Mouse (Mus musculus): Measurements from ENCODE around the gene Hipk1. TPM values are rescaled to one million over a fixed set of nuclear protein-coding genes. Genes with fewer than 3 reads are reported as not detected.
A peak's percentile ranks its signal among the peaks of the same experiment; 100 is the strongest.

Gene Hipk1
- polyA plus RNA-seq, 1 experiment = 15.6 TPM

- H3K79me2 ChIP-seq (ENCODE audit: control insufficient read depth, insufficient read depth) = peaks cover 61% of the 10 kb centered on the region
- H3ac ChIP-seq (ENCODE audit: control insufficient read depth, insufficient read length, low read depth) = peak overlapping the region; percentile 37
- no peak for TF ChIP-seq MYOD1 (IDR thresholded peaks at IDR 0.05; ENCODE audit: control insufficient read depth, insufficient read length, low read depth)
- no peaks in the 10 kb centered on the region for H3K27me3 ChIP-seq (ENCODE audit: control insufficient read depth, insufficient read depth, insufficient read length)
- H3K79me3 ChIP-seq (ENCODE audit: low read depth) = peaks cover 52% of the 10 kb centered on the region
- no peaks in the 10 kb centered on the region for H3K36me3 ChIP-seq (ENCODE audit: control insufficient read depth, insufficient read depth)
- H3K4me3 ChIP-seq (ENCODE audit: insufficient read depth, poor library complexity, severe bottlenecking) = peak overlapping the region; percentile 86
Measured at GRCm38 (mm10) chr3:103789891-103790345, 1.4 kb downstream of the Hipk1 start.

GRCm38 (mm10) chr3:103789096-103789495 is 2.3 kb downstream of the Hipk1 start:
- H3K79me3 ChIP-seq (ENCODE audit: low read depth) = peaks cover 60% of the 10 kb centered on the region
- no peak overlapping the region for H3ac ChIP-seq (ENCODE audit: control insufficient read depth, insufficient read length, low read depth)
- no peak for TF ChIP-seq MAX (IDR thresholded peaks at IDR 0.05)
- no peak for TF ChIP-seq USF1 (IDR thresholded peaks at IDR 0.05; ENCODE audit: low read depth)
- TF ChIP-seq FOSL1 (IDR thresholded peaks at IDR 0.05; ENCODE audit: insufficient read depth, low read length, poor library complexity, severe bottlenecking) = no peak
- no peak for TF ChIP-seq CTCF (IDR thresholded peaks at IDR 0.05; ENCODE audit: control insufficient read depth, insufficient read depth, insufficient read length)
- no peak for TF ChIP-seq MYOD1 (IDR thresholded peaks at IDR 0.05; ENCODE audit: control insufficient read depth, insufficient read length, low read depth)
- no peak for TF ChIP-seq MYOG (IDR thresholded peaks at IDR 0.05; ENCODE audit: control insufficient read depth, extremely low read depth, insufficient read length)
- TF ChIP-seq CEBPB (IDR thresholded peaks at IDR 0.05; ENCODE audit: low read depth) = no peak
- peaks cover 69% of the 10 kb centered on the region for H3K79me2 ChIP-seq (ENCODE audit: control insufficient read depth, insufficient read depth)
- no peaks in the 10 kb centered on the region for H3K27me3 ChIP-seq (ENCODE audit: control insufficient read depth, insufficient read depth, insufficient read length)
- no peaks in the 10 kb centered on the region for H3K36me3 ChIP-seq (ENCODE audit: control insufficient read depth, insufficient read depth)
- no peak overlapping the region for H3K4me3 ChIP-seq (ENCODE audit: insufficient read depth, poor library complexity, severe bottlenecking)

DNA sequence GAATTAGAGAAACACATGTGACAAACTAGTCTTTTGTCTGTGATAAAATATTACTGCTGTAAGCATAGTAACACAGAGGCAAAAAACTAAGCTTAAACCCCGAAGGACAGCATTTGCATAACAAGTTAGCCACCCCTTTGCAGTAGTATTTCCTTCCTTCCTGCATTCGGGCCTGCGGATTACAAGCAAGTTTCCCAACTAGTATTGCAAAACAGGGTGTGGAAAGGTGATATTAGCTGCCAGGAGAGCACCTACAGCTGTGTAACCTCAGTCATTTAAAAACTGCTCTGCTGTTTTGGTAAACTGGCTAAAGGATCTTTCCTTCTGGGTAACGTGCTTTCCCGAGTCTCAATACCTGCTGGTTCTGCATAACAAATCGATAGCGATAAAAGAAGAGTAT is 4.1 kb downstream of the Hipk1 start:
- peaks cover 88% of the 10 kb centered on the region for H3K79me2 ChIP-seq (ENCODE audit: control insufficient read depth, insufficient read depth)
- TF ChIP-seq MYOD1 (IDR thresholded peaks at IDR 0.05; ENCODE audit: control insufficient read depth, insufficient read length, low read depth) (no peak), CTCF (IDR thresholded peaks at IDR 0.05; ENCODE audit: control insufficient read depth, insufficient read depth, insufficient read length) (no peak), MAX (IDR thresholded peaks at IDR 0.05) (no peak), FOSL1 (IDR thresholded peaks at IDR 0.05; ENCODE audit: insufficient read depth, low read length, poor library complexity, severe bottlenecking) (no peak), USF1 (IDR thresholded peaks at IDR 0.05; ENCODE audit: low read depth) (no peak), MYOG (IDR thresholded peaks at IDR 0.05; ENCODE audit: control insufficient read depth, extremely low read depth, insufficient read length) (no peak), CEBPB (IDR thresholded peaks at IDR 0.05; ENCODE audit: low read depth) (no peak)
- no peak overlapping the region for H3ac ChIP-seq (ENCODE audit: control insufficient read depth, insufficient read length, low read depth)
- H3K36me3 ChIP-seq (ENCODE audit: control insufficient read depth, insufficient read depth) = no peaks in the 10 kb centered on the region
- H3K27me3 ChIP-seq (ENCODE audit: control insufficient read depth, insufficient read depth, insufficient read length) = no peaks in the 10 kb centered on the region
- peaks cover 76% of the 10 kb centered on the region for H3K79me3 ChIP-seq (ENCODE audit: low read depth)
- no peak overlapping the region for H3K4me3 ChIP-seq (ENCODE audit: insufficient read depth, poor library complexity, severe bottlenecking)

DNA sequence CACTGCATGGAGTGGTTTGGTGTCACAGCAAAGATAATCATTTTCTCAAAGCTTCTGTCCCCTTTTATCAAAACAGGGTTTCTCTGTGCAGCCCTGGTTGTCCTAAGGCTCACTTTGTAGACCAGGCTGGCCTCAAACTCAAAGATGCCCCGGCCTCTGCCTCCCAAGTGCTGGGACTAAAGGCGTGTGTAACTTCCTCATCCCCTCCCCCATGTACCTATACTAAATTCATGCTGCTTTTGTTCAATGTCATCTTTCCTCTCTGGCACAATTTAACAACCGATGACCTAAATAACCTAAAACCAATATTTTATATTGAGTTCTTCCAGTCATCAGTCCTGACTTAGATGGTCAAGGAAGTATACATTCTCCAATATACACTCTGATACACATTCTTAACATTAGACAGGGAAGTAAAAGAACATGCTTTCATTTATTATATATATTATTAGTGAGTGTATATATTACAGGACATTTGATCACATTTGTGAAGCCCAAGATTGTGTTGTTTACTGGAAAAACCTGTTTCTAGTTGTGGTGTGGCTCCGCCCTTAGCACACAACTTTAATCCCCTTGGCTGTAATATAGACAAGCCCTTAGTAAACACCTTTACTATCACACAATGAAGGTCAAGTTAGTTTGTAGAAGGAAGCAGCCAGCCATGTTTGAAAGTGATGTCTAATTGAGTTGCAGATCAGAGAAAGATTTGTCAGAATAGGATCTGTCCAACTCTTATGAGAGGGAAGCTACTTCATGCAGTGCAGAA is 8.3 kb downstream of the Hipk1 start:
- peaks cover 100% of the 10 kb centered on the region for H3K79me2 ChIP-seq (ENCODE audit: control insufficient read depth, insufficient read depth)
- TF ChIP-seq FOSL1 (IDR thresholded peaks at IDR 0.05; ENCODE audit: insufficient read depth, low read length, poor library complexity, severe bottlenecking) (no peak), MYOD1 (IDR thresholded peaks at IDR 0.05; ENCODE audit: control insufficient read depth, insufficient read length, low read depth) (no peak), USF1 (IDR thresholded peaks at IDR 0.05; ENCODE audit: low read depth) (no peak), MAX (IDR thresholded peaks at IDR 0.05) (no peak), CEBPB (IDR thresholded peaks at IDR 0.05; ENCODE audit: low read depth) (no peak), CTCF (IDR thresholded peaks at IDR 0.05; ENCODE audit: control insufficient read depth, insufficient read depth, insufficient read length) (no peak), MYOG (IDR thresholded peaks at IDR 0.05; ENCODE audit: control insufficient read depth, extremely low read depth, insufficient read length) (no peak)
- H3K36me3 ChIP-seq (ENCODE audit: control insufficient read depth, insufficient read depth) = peaks cover 6% of the 10 kb centered on the region
- H3K4me3 ChIP-seq (ENCODE audit: insufficient read depth, poor library complexity, severe bottlenecking) = no peak overlapping the region
- peaks cover 92% of the 10 kb centered on the region for H3K79me3 ChIP-seq (ENCODE audit: low read depth)
- no peak overlapping the region for H3ac ChIP-seq (ENCODE audit: control insufficient read depth, insufficient read length, low read depth)
- no peaks in the 10 kb centered on the region for H3K27me3 ChIP-seq (ENCODE audit: control insufficient read depth, insufficient read depth, insufficient read length)

DNA sequence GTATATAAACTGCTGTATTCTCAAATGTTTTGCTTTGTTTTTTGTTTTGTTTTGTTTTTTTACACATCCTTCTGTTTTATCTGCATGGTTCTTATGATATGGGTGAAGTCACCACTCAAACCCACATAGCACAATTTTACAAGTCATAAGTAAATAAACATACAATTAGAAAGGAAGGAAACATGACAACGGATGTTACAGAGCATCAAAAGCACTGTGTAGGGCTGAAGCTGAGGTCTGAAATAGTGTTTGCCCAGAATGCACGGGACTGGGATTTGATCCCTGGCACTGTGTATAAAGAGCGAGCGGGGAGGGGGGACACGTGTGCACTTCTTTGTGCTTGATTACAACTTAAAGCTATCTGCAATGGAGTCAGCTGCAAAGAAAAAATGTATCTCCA is 10.6 kb downstream of the Hipk1 start:
- Histone ChIP-seq H3K79me3 (ENCODE audit: low read depth) (peaks cover 72% of the 10 kb centered on the region), H3K4me3 (ENCODE audit: insufficient read depth, poor library complexity, severe bottlenecking) (no peak overlapping the region), H3ac (ENCODE audit: control insufficient read depth, insufficient read length, low read depth) (no peak overlapping the region), H3K79me2 (ENCODE audit: control insufficient read depth, insufficient read depth) (peaks cover 93% of the 10 kb centered on the region), H3K27me3 (ENCODE audit: control insufficient read depth, insufficient read depth, insufficient read length) (no peaks in the 10 kb centered on the region), H3K36me3 (ENCODE audit: control insufficient read depth, insufficient read depth) (peaks cover 21% of the 10 kb centered on the region)
- TF ChIP-seq MYOD1 (IDR thresholded peaks at IDR 0.05; ENCODE audit: control insufficient read depth, insufficient read length, low read depth) (no peak), MAX (IDR thresholded peaks at IDR 0.05) (no peak), MYOG (IDR thresholded peaks at IDR 0.05; ENCODE audit: control insufficient read depth, extremely low read depth, insufficient read length) (no peak), USF1 (IDR thresholded peaks at IDR 0.05; ENCODE audit: low read depth) (no peak), CTCF (IDR thresholded peaks at IDR 0.05; ENCODE audit: control insufficient read depth, insufficient read depth, insufficient read length) (no peak), CEBPB (IDR thresholded peaks at IDR 0.05; ENCODE audit: low read depth) (no peak), FOSL1 (IDR thresholded peaks at IDR 0.05; ENCODE audit: insufficient read depth, low read length, poor library complexity, severe bottlenecking) (no peak)

DNA sequence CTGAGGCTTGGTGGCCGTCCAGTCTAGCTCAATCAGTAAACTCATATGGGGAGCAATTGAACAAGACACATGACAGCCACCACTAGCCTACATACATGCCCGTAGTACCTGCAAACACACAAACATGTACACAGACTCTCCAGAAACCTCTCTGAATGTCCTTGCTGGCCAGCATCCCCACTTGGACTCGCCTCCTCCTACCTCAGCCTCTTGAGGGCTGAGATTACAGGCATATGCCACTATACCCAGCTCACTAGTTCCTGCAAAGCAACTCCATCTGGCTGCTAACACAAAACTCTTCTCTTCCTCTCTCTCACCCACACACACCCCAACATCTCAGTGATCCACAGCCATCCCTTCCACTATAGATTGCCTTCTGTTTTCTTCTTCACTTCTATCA is 11.1 kb downstream of the Hipk1 start:
- H3K36me3 ChIP-seq (ENCODE audit: control insufficient read depth, insufficient read depth) = peaks cover 21% of the 10 kb centered on the region
- H3ac ChIP-seq (ENCODE audit: control insufficient read depth, insufficient read length, low read depth) = no peak overlapping the region
- H3K79me3 ChIP-seq (ENCODE audit: low read depth) = peaks cover 68% of the 10 kb centered on the region
- H3K4me3 ChIP-seq (ENCODE audit: insufficient read depth, poor library complexity, severe bottlenecking) = no peak overlapping the region
- TF ChIP-seq CEBPB (IDR thresholded peaks at IDR 0.05; ENCODE audit: low read depth) (no peak), MYOG (IDR thresholded peaks at IDR 0.05; ENCODE audit: control insufficient read depth, extremely low read depth, insufficient read length) (no peak), USF1 (IDR thresholded peaks at IDR 0.05; ENCODE audit: low read depth) (no peak)
- H3K27me3 ChIP-seq (ENCODE audit: control insufficient read depth, insufficient read depth, insufficient read length) = no peaks in the 10 kb centered on the region
- H3K79me2 ChIP-seq (ENCODE audit: control insufficient read depth, insufficient read depth) = peaks cover 92% of the 10 kb centered on the region
